Mouse (Mus musculus) ES-Bruce4 (cell line): ENCODE data around the gene Setd4.

Experiments
- CTCF ChIP-seq: IDR thresholded peaks from one replicate; pipeline ENCODE4 v1.8.1; 2011; ENCODE audit warnings: low read depth, low read length
- EP300 ChIP-seq: IDR thresholded peaks from 2 replicates; pipeline ENCODE4 v1.6.1; 2011; ENCODE audit warnings: low read depth, low read length; ENCODE audit not compliant: insufficient read depth
- POLR2A ChIP-seq: IDR thresholded peaks from one replicate; pipeline ENCODE4 v1.8.1; 2011; ENCODE audit warnings: low read length; ENCODE audit not compliant: insufficient read depth

GRCm38 (mm10) chr16:93574521-93575191 lies 29.2 kb downstream of the Setd4 start:
- TF ChIP-seq EP300 = no peak
- no peak for TF ChIP-seq CTCF
- no peak for TF ChIP-seq POLR2A
